Mouse (Mus musculus) forebrain, embryonic 10.5 days (tissue): ENCODE measurements at regions not wholly inside any gene's neighbourhood (a gene's known extent, or its start where the extent isn't known, plus 50 kb on each side); places are given as distances from the start of the nearest gene placed in this dataset.

Experiments used
- DNase-seq: peaks from one replicate; pipeline ENCODE4 v3.0.0-alpha.2; 2017; ENCODE audit warnings: low spot score; ENCODE audit errors: extremely low spot score
- H3K27ac ChIP-seq: fragments of 300-500 bp; sonication (generic); 2 replicates; pipeline ENCODE4 v1.5.1; 2016; ENCODE audit warnings: mild to moderate bottlenecking
- H3K27me3 ChIP-seq: fragments of 300-500 bp; sonication (generic); 2 replicates; pipeline ENCODE4 v1.6.1; 2016; ENCODE audit warnings: mild to moderate bottlenecking; ENCODE audit not compliant: poor library complexity, severe bottlenecking
- H3K36me3 ChIP-seq: fragments of 300-500 bp; sonication (generic); replicated peaks from 2 replicates; pipeline ENCODE4 v1.6.1; 2016; ENCODE audit warnings: mild to moderate bottlenecking, moderate library complexity
- H3K4me1 ChIP-seq: fragments of 300-500 bp; sonication (generic); 2 replicates; pipeline ENCODE4 v1.6.1; 2016
- H3K4me3 ChIP-seq: fragments of 300-500 bp; sonication (generic); 2 replicates; pipeline ENCODE4 v1.5.1; 2016; ENCODE audit warnings: mild to moderate bottlenecking, moderate library complexity
- H3K9me3 ChIP-seq: fragments of 300-500 bp; sonication (generic); 2 replicates; pipeline ENCODE4 v1.6.1; 2016; ENCODE audit warnings: mild to moderate bottlenecking, moderate library complexity
- WGBS: fragments of 180-500 bp; shearing (Covaris S2); methylation state at CpG from one replicate; pipeline ENCODE4 v1.1.7; 2016; 5-methylcytosine and 5-hydroxymethylcytosine counted together

GRCm38 (mm10) chr14:99743625-99744297 is 445.3 kb downstream of the Klf5 start:
- Histone ChIP-seq H3K9me3 (no peaks in the 10 kb centered on the region), H3K36me3 (no peaks in the 10 kb centered on the region), H3K27me3 (no peaks in the 10 kb centered on the region), H3K4me1 (no peaks in the 10 kb centered on the region), H3K27ac (no peak overlapping the region), H3K4me3 (no peak overlapping the region)
- DNase-seq, result no peak
- 88% methylated on average over 17 of the region's 17 CpGs for WGBS

GRCm38 (mm10) chr14:99745209-99745608 is 446.7 kb downstream of the Klf5 start:
- no peaks in the 10 kb centered on the region for H3K27me3 ChIP-seq
- no peak overlapping the region for H3K27ac ChIP-seq
- DNase-seq, result no peak
- 88% methylated on average over 7 of the region's 7 CpGs for WGBS
- no peak overlapping the region for H3K4me3 ChIP-seq
- peaks cover 10% of the 10 kb centered on the region; the same call in 1 of the 2 replicates for H3K4me1 ChIP-seq
- H3K36me3 ChIP-seq, result no peaks in the 10 kb centered on the region
- H3K9me3 ChIP-seq, result no peaks in the 10 kb centered on the region

- H3K27me3 ChIP-seq, result no peaks in the 10 kb centered on the region
- DNase-seq, result no peak
- H3K4me3 ChIP-seq, result no peak overlapping the region
- H3K27ac ChIP-seq, result no peak overlapping the region
- no peaks in the 10 kb centered on the region for H3K9me3 ChIP-seq
- H3K36me3 ChIP-seq, result no peaks in the 10 kb centered on the region
- H3K4me1 ChIP-seq, result peaks cover 10% of the 10 kb centered on the region; the same call in 1 of the 2 replicates
- WGBS, result 88% methylated on average over 17 of the region's 17 CpGs
These were observed 449.7 kb downstream of the Klf5 start for GRCm38 (mm10) chr14:99748166-99748565.

GRCm38 (mm10) chr14:99749308-99750305 is 451.1 kb downstream of the Klf5 start:
- Histone ChIP-seq H3K4me3 (no peak overlapping the region), H3K9me3 (no peaks in the 10 kb centered on the region), H3K27ac (no peak overlapping the region), H3K27me3 (no peaks in the 10 kb centered on the region), H3K36me3 (no peaks in the 10 kb centered on the region), H3K4me1 (peaks cover 10% of the 10 kb centered on the region; the same call in 1 of the 2 replicates)
- 79% methylated on average over 12 of the region's 12 CpGs for WGBS
- DNase-seq, result no peak

- H3K9me3 ChIP-seq, result no peaks in the 10 kb centered on the region
- no peak overlapping the region for H3K27ac ChIP-seq
- H3K27me3 ChIP-seq, result no peaks in the 10 kb centered on the region
- H3K36me3 ChIP-seq, result no peaks in the 10 kb centered on the region
- 75% methylated on average over 5 of the region's 5 CpGs for WGBS
- DNase-seq, result no peak
- no peak overlapping the region for H3K4me3 ChIP-seq
- no peaks in the 10 kb centered on the region for H3K4me1 ChIP-seq
These were observed 459.6 kb downstream of the Klf5 start for GRCm38 (mm10) chr14:99758045-99758444.

- no peaks in the 10 kb centered on the region for H3K36me3 ChIP-seq
- no peaks in the 10 kb centered on the region for H3K9me3 ChIP-seq
- no peaks in the 10 kb centered on the region for H3K4me1 ChIP-seq
- no peak overlapping the region for H3K27ac ChIP-seq
- H3K4me3 ChIP-seq, result no peak overlapping the region
- WGBS, result 75% methylated on average over 3 of the region's 3 CpGs
- DNase-seq, result no peak
- H3K27me3 ChIP-seq, result no peaks in the 10 kb centered on the region
These were observed 464.8 kb downstream of the Klf5 start for GRCm38 (mm10) chr14:99763336-99763735.

- WGBS, result 93% methylated on average over 1 of the region's 1 CpGs
- H3K36me3 ChIP-seq, result no peaks in the 10 kb centered on the region
These were observed 472.5 kb downstream of the Klf5 start for GRCm38 (mm10) chr14:99771009-99771408.

GRCm38 (mm10) chr14:99772774-99773423 is 474.4 kb downstream of the Klf5 start:
- 90% methylated on average over 19 of the region's 19 CpGs for WGBS
- Histone ChIP-seq H3K27me3 (no peaks in the 10 kb centered on the region), H3K36me3 (no peaks in the 10 kb centered on the region)

More at GRCm38 (mm10) chr14:99771009-99771408, 472.5 kb downstream of the Klf5 start:
- no peak for DNase-seq
- H3K9me3 ChIP-seq, result no peaks in the 10 kb centered on the region
- H3K4me3 ChIP-seq, result no peak overlapping the region
- H3K27ac ChIP-seq, result no peak overlapping the region
- H3K27me3 ChIP-seq, result no peaks in the 10 kb centered on the region
- H3K4me1 ChIP-seq, result no peaks in the 10 kb centered on the region

GRCm38 (mm10) chr14:99778477-99778876 is 480.0 kb downstream of the Klf5 start:
- WGBS, result 49% methylated on average over 8 of the region's 8 CpGs
- H3K27me3 ChIP-seq, result no peaks in the 10 kb centered on the region
- no peak for DNase-seq
- H3K27ac ChIP-seq, result no peak overlapping the region
- H3K4me3 ChIP-seq, result no peak overlapping the region
- H3K4me1 ChIP-seq, result 0 out of 2 replicates have a peak, but pooled peaks cover 4% of the 10 kb centered on the region
- no peaks in the 10 kb centered on the region for H3K9me3 ChIP-seq
- H3K36me3 ChIP-seq, result no peaks in the 10 kb centered on the region

More at GRCm38 (mm10) chr14:99772774-99773423, 474.4 kb downstream of the Klf5 start:
- DNase-seq, result no peak
- Histone ChIP-seq H3K9me3 (no peaks in the 10 kb centered on the region), H3K27ac (no peak overlapping the region), H3K4me1 (no peaks in the 10 kb centered on the region), H3K4me3 (no peak overlapping the region)

- Histone ChIP-seq H3K27ac (no peak overlapping the region), H3K4me1 (0 out of 2 replicates have a peak, but pooled peaks cover 4% of the 10 kb centered on the region), H3K27me3 (no peaks in the 10 kb centered on the region), H3K4me3 (no peak overlapping the region), H3K36me3 (no peaks in the 10 kb centered on the region), H3K9me3 (no peaks in the 10 kb centered on the region)
- DNase-seq, result no peak
- WGBS, result 87% methylated on average over 4 of the region's 4 CpGs
These were observed 480.5 kb downstream of the Klf5 start for GRCm38 (mm10) chr14:99778957-99779356.

- 0 out of 2 replicates have a peak, but pooled peaks cover under 1% of the 10 kb centered on the region for H3K4me1 ChIP-seq
- no peak for DNase-seq
- no peaks in the 10 kb centered on the region for H3K27me3 ChIP-seq
- H3K27ac ChIP-seq, result no peak overlapping the region
- 90% methylated on average over 1 of the region's 1 CpGs for WGBS
- no peaks in the 10 kb centered on the region for H3K9me3 ChIP-seq
- H3K4me3 ChIP-seq, result no peak overlapping the region
- H3K36me3 ChIP-seq, result no peaks in the 10 kb centered on the region
These were observed 485.2 kb downstream of the Klf5 start for GRCm38 (mm10) chr14:99783646-99784045.

GRCm38 (mm10) chr14:99785106-99785505 is 486.6 kb downstream of the Klf5 start:
- H3K4me1 ChIP-seq, result no peaks in the 10 kb centered on the region
- H3K27ac ChIP-seq, result no peak overlapping the region
- 91% methylated on average over 5 of the region's 5 CpGs for WGBS
- no peaks in the 10 kb centered on the region for H3K27me3 ChIP-seq
- no peak overlapping the region for H3K4me3 ChIP-seq
- no peak for DNase-seq
- no peaks in the 10 kb centered on the region for H3K9me3 ChIP-seq
- no peaks in the 10 kb centered on the region for H3K36me3 ChIP-seq
